Mouse (Mus musculus) C2C12 (cell line): ENCODE results near the gene Otub2. TPM values are rescaled to one million over a fixed set of nuclear protein-coding genes. Genes with fewer than 3 reads are reported as not detected.

Source experiments
- H3K27me3 ChIP-seq: one replicate; pipeline ENCODE4 v1.6.1; 2011; ENCODE audit not compliant: control insufficient read depth, insufficient read depth, insufficient read length
- H3K36me3 ChIP-seq: one replicate; pipeline ENCODE4 v1.6.1; 2011; ENCODE audit not compliant: control insufficient read depth, insufficient read depth
- H3K4me3 ChIP-seq: one replicate; pipeline ENCODE4 v1.5.1; 2011; ENCODE audit warnings: mild to moderate bottlenecking, control low read depth; ENCODE audit not compliant: poor library complexity, insufficient read depth, severe bottlenecking
- H3K79me2 ChIP-seq: one replicate; pipeline ENCODE4 v1.6.1; 2011; ENCODE audit not compliant: control insufficient read depth, insufficient read depth
- H3K79me3 ChIP-seq: one replicate; pipeline ENCODE4 v1.6.1; 2011; ENCODE audit warnings: low read depth, control low read depth
- H3ac ChIP-seq: one replicate; pipeline ENCODE3; 2011; ENCODE audit warnings: low read depth; ENCODE audit not compliant: control insufficient read depth, insufficient read length
- CEBPB ChIP-seq: IDR thresholded peaks from one replicate; pipeline ENCODE4 v1.6.1; 2011; ENCODE audit warnings: low read depth, mild to moderate bottlenecking, control low read depth, moderate library complexity
- CTCF ChIP-seq: IDR thresholded peaks from one replicate; pipeline ENCODE4 v1.5.1; 2011; ENCODE audit not compliant: control insufficient read depth, insufficient read depth, insufficient read length
- FOSL1 ChIP-seq: IDR thresholded peaks from one replicate; pipeline ENCODE4 v1.8.0; 2011; ENCODE audit warnings: mild to moderate bottlenecking, low read length; ENCODE audit not compliant: poor library complexity, insufficient read depth, severe bottlenecking
- MAX ChIP-seq: IDR thresholded peaks from one replicate; pipeline ENCODE4 v1.6.1; 2011; ENCODE audit warnings: mild to moderate bottlenecking, control low read depth
- MYOD1 ChIP-seq: IDR thresholded peaks from one replicate; pipeline ENCODE4 v1.6.1; 2011; ENCODE audit warnings: low read depth; ENCODE audit not compliant: control insufficient read depth, insufficient read length
- MYOG ChIP-seq: IDR thresholded peaks from one replicate; pipeline ENCODE4 v1.6.1; 2011; ENCODE audit not compliant: control insufficient read depth, insufficient read length; ENCODE audit errors: extremely low read depth
- USF1 ChIP-seq: IDR thresholded peaks from one replicate; pipeline ENCODE4 v1.6.1; 2011; ENCODE audit warnings: low read depth, mild to moderate bottlenecking, control low read depth, moderate library complexity
- polyA plus RNA-seq: library from polyadenylated mRNA; unstranded; fragments of >200 nt; fragmentation: generic; extraction: Trizol; gene quantifications from one replicate; pipeline ENCODE4 v1.2.1, GENCODE M21; 2012; ENCODE audit warnings: missing spikeins

Otub2 gene
- polyA plus RNA-seq, 1 experiment: 4.5 TPM

GRCm38 (mm10) chr12:103425016-103425728 is 36.7 kb downstream of the Otub2 start:
- Histone ChIP-seq H3K27me3 (no peaks in the 10 kb centered on the region), H3K36me3 (peaks cover 34% of the 10 kb centered on the region), H3K4me3 (peak overlapping the region; percentile 98), H3K79me2 (peaks cover 56% of the 10 kb centered on the region), H3K79me3 (peaks cover 53% of the 10 kb centered on the region), H3ac (peak overlapping the region; percentile 86)
- TF ChIP-seq USF1 (no peak), MYOG (no peak), MYOD1 (no peak), CEBPB (no peak), CTCF (no peak), MAX (no peak), FOSL1 (no peak)

DNA sequence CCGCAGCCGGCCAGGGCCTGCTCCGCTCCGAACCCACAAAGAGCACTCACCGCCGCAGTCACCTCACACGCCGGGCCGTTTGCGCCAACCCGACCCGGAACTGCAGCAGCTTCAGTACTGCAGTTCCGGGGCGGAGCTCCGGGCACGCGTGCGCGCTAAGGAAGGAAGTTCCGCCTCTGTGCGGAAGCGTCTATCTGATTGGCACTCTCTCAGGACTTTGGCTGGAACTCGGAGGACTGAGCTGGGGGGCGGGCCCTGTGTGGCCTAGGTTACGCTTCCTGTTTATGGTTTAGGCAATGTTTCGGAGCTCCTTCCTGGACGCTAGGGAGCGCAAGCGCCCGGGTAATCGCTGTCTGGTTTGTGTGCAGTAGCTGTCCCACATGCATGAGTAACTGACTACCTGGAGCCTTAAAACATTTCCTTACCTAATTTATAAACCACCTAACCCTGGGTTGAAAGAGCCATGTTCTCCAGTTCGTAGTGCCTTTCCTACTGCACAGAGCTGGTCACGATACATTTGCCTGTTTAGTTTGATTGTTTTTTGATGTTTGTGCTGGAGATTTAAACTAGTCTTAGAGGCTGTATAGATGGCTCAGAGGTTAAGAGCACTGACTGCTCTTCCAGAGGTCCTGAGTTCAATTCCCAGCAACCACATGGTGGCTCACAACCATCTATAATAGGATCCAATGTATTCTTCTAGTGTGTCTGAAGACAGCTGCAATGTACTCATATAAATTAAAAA is 37.4 kb downstream of the Otub2 start, which contains the start of gene Ddx24:
Gene Ddx24 (minus strand): TSS at position 102 of the 742 bp plus-strand sequence.
- peaks cover 46% of the 10 kb centered on the region for H3K79me3 ChIP-seq
- H3K4me3 ChIP-seq: peak within 1 kb of the TSS; percentile 98
- peaks cover 48% of the 10 kb centered on the region for H3K79me2 ChIP-seq
- H3K36me3 ChIP-seq: peaks cover 34% of the 10 kb centered on the region
- TF ChIP-seq CEBPB: peak; percentile 19
- TF ChIP-seq CTCF: peak; percentile 67
- TF ChIP-seq USF1: no peak
- TF ChIP-seq MAX: peak; percentile 58
- no peaks in the 10 kb centered on the region for H3K27me3 ChIP-seq
- peak within 1 kb of the TSS; percentile 86 for H3ac ChIP-seq

- H3K4me3 ChIP-seq: no peak overlapping the region
- no peak overlapping the region for H3ac ChIP-seq
- no peaks in the 10 kb centered on the region for H3K27me3 ChIP-seq
- H3K79me2 ChIP-seq: peaks cover 40% of the 10 kb centered on the region
- H3K79me3 ChIP-seq: peaks cover 38% of the 10 kb centered on the region
- TF ChIP-seq FOSL1: no peak
- no peak for TF ChIP-seq MYOG
- no peak for TF ChIP-seq USF1
- TF ChIP-seq CEBPB: no peak
- TF ChIP-seq CTCF: no peak
- no peak for TF ChIP-seq MAX
- TF ChIP-seq MYOD1: no peak
- peaks cover 27% of the 10 kb centered on the region for H3K36me3 ChIP-seq
Measured at GRCm38 (mm10) chr12:103426710-103427109, 38.2 kb downstream of the Otub2 start.

GRCm38 (mm10) chr12:103433430-103433829 is 44.9 kb downstream of the Otub2 start:
- Histone ChIP-seq H3K79me2 (no peaks in the 10 kb centered on the region), H3K79me3 (no peaks in the 10 kb centered on the region), H3K36me3 (no peaks in the 10 kb centered on the region), H3K27me3 (no peaks in the 10 kb centered on the region), H3ac (no peak overlapping the region), H3K4me3 (no peak overlapping the region)
- TF ChIP-seq MAX (no peak), CTCF (no peak), CEBPB (no peak), MYOG (no peak), FOSL1 (no peak), USF1 (no peak), MYOD1 (no peak)

DNA sequence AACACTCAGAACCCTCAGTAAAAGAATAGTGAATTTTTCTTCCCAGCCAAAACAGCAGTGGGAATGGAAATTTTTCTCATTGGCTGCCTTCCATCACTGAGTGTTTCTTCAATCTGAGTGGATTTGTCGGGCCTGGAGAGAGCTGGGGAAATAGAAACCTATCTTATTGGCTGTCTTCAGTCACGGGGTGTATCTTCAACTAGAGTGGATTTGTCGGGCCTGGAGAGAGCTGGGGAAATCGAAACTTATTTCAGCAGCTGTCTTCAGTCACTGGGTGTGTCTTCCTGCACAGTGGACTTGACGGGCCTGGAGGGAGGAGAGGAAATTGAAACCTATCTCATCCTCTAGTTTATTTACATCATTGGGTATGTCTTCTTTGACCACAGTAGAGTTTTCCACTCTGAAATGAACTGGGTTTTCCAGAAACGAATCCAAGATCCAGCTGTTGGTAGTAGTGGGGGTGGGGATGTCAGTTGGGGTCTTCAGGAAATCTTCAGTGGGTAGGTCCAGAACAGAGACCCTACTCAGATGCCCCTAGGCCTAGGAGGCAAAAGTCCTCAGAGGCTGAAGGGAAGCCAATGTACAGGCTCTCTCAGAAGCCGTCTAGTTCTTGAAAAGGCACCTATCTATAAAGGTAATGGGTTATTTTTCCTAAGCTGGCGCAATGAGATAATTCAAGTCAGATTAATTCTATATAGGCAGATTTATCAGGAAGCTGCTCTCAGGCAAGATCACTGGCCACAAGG is 45.7 kb downstream of the Otub2 start, which contains the start of gene Ifi27:
Gene Ifi27 (plus strand): TSS at position 226 of the 746 bp plus-strand sequence.
- no peaks in the 10 kb centered on the region for H3K27me3 ChIP-seq
- TF ChIP-seq USF1 (peak; percentile 97), MYOG (no peak), MYOD1 (no peak), MAX (no peak)
- H3ac ChIP-seq: no peak within 1 kb of the TSS
- H3K4me3 ChIP-seq: peak within 1 kb of the TSS; percentile 29
- no peaks in the 10 kb centered on the region for H3K36me3 ChIP-seq
- no peaks in the 10 kb centered on the region for H3K79me2 ChIP-seq
- H3K79me3 ChIP-seq: no peaks in the 10 kb centered on the region
